Mouse (Mus musculus) left cerebral cortex, adult 9 months (tissue): ENCODE measurements around the gene Olfr9.
A peak's percentile ranks its signal among the peaks of the same experiment; 100 is the strongest.
"Not testable (repeated sequence)": the region's sequence is repeated elsewhere in the genome, so short reads cannot be mapped to it uniquely, and the experiment has no call there.

Experiments used
- DNase-seq, 2 experiments: peaks; one replicate each; pipeline ENCODE4 v3.0.0; 2022; ENCODE audit warnings: low spot score in 2 of 2

Gene Olfr9

GRCm38 (mm10) chr10:129004032-129004920 lies 15.0 kb downstream of the Olfr9 start:
- DNase-seq = no peak

DNA sequence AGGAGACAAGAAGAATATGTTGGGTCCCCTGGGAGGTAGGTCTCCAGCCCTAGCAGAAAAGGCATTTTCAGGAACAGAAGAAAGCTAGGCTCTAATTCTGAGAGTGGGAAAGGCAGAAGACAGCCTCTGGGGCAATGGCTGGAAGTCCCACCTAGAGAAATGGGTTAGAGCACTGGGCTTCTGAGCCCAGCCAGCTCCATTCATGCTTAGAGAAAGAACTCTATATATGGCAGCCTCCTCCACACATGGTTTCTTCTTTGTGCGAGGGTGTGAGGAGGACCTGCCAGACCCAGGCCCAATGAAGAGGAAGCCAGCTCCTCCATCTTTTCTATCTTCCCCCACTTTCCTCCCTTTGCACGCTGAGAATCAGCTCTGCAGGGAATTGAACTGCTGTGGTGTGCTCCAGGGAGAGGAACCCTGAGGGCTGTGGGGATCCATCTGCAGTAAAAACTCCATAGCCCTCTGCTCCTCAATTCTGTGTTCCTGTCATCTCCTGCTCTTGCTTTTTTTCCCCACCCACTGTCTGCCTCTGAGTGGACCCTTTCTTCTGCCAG lies 21.1 kb downstream of the Olfr9 start, which contains the start of gene Olfr763:
Olfr763 (plus strand) TSS at position 504 of the 554 bp plus-strand sequence.
- no peak for DNase-seq

DNA sequence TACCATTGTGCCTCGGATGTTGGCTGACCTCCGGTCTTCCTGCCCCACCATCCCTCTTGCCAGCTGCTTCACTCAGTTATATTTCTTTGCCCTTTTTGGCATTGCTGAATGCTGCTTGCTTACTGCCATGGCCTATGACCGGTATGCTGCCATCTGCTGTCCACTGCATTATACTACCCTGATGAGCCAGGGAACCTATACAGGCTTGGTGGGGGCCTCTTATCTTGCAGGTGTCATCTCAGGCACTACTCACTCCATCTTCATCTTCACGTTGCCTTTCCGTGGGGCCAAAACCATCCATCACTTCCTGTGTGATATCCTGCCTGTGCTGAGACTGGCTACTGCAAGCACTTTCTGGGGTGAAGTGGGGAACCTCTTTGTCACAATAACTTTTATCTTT lies 22.3 kb downstream of the Olfr9 start:
- DNase-seq = not testable (repeated sequence)

DNA sequence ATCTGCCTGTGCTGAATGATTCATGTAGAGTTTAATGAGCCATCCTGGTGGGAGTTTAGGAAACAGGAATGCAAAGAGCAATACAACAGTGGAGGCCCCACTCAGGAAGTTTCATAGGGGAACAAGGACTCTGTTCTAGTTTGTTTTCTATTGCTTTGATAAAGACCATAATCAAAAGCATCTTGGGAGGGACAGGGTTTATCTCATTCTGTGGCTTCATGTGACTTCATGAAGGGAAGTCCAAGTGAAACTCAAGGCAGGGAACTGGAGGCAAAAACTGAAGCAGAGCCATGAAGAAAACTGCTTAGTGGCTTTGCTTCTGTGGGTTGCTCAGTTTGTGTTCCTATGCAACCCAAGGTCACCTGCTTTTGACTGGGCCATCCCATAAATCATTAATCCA lies 25.2 kb downstream of the Olfr9 start:
- no peak for DNase-seq

- no peak for DNase-seq
Measured at GRCm38 (mm10) chr10:129023319-129023718, 34.1 kb downstream of the Olfr9 start.

DNA sequence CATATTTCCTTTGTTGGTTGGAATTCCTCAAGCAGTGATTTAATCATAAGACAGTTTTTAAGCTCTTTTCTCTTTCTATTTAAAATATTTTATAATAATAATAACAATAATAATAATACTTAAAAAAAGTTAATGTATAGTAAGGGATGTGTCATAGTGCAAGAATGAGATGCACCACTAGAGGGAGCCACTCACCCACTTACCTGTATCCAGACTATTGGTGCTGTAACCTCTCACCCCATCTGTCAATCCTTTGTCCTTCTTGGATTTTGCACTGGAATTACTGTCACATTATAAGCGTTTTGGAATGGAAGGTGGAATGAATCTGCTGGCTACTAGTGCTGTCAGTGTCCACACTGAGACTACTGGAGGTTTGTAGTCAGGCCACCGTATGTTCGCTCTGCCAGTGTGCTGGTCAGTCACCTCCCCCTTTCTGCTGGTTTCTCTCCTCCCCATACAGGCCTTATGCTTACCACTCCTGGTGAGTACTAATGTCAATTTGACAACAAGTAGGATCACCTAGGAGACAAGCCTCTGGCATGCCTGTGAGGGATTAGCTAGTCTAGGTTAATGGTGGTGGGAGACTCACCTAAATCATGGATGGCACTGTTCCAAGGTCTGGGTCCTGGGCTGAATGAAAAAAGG lies 36.9 kb downstream of the Olfr9 start:
- peak in 1 of 2 experiments; percentile 26 for DNase-seq

GRCm38 (mm10) chr10:129028343-129028742 lies 39.1 kb downstream of the Olfr9 start:
- no peak for DNase-seq

DNA sequence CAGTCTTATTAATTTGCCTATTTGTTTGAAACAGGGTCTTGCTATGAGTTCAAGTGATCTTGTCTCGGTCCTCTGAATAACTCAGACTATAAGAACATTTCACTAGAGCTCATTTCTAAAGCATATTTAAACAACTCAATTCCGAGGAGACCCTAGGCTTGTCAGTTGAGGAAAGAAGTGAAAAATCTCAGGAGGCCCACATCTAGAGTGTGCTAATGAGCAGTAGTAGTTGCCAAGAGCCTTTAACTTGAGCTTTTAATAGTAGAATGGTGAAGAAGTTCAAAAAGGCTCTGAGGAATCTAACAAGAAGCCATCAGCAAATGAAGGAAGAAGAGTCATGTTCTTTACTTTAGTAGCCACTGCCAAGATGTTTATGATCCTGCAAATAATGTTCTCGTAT lies 50.6 kb downstream of the Olfr9 start, which contains the start of gene Olfr764-ps1:
Olfr764-ps1 (minus strand) TSS at position 101 of the 400 bp plus-strand sequence.
- DNase-seq = no peak
